Mouse (Mus musculus) hindbrain, embryonic 11.5 days (tissue): ENCODE data around the gene Prrx2. TPM values are rescaled to one million over a fixed set of nuclear protein-coding genes. Genes with fewer than 3 reads are reported as not detected.
A peak's percentile ranks its signal among the peaks of the same experiment; 100 is the strongest.

Source experiments
- ATAC-seq: fragments of 200-750 bp; cut with Nextera tagmentation; 2 replicates; pipeline ENCODE4 v1.8.0; 2017; ENCODE audit warnings: mild to moderate bottlenecking, moderate TSS enrichment, moderate library complexity; ENCODE audit not compliant: low FRiP score
- DNase-seq: peaks from one replicate; pipeline ENCODE4 v3.0.0-alpha.2; 2015; ENCODE audit warnings: low spot score
- H3K27ac ChIP-seq: fragments of 300-500 bp; sonication (generic); 2 replicates; pipeline ENCODE4 v1.5.1; 2014; ENCODE audit warnings: mild to moderate bottlenecking, low read depth, low read length
- H3K27me3 ChIP-seq: fragments of 300-500 bp; sonication (generic); 2 replicates; pipeline ENCODE4 v1.6.1; 2014; ENCODE audit warnings: mild to moderate bottlenecking, low read length, moderate library complexity, mixed read lengths; ENCODE audit not compliant: control insufficient read depth, insufficient read depth
- H3K36me3 ChIP-seq: fragments of 300-500 bp; sonication (generic); 2 replicates; pipeline ENCODE4 v1.6.1; 2014; ENCODE audit warnings: mild to moderate bottlenecking, low read length, moderate library complexity, mixed read lengths; ENCODE audit not compliant: control insufficient read depth, insufficient read depth
- H3K4me1 ChIP-seq: fragments of 300-500 bp; sonication (generic); replicated peaks from 2 replicates; pipeline ENCODE4 v1.6.1; 2014; ENCODE audit warnings: low read length, mixed read lengths; ENCODE audit not compliant: control insufficient read depth, insufficient read depth
- H3K4me2 ChIP-seq: fragments of 300-500 bp; sonication (generic); replicated peaks from 2 replicates; pipeline ENCODE4 v1.6.1; 2014; ENCODE audit warnings: mild to moderate bottlenecking, low read depth, low read length
- H3K4me3 ChIP-seq: fragments of 300-500 bp; sonication (generic); 2 replicates; pipeline ENCODE4 v1.5.1; 2014; ENCODE audit warnings: low read depth, low read length
- H3K9ac ChIP-seq: fragments of 300-500 bp; sonication (generic); 2 replicates; pipeline ENCODE4 v1.6.1; 2014; ENCODE audit warnings: low read depth, low read length
- H3K9me3 ChIP-seq: fragments of 300-500 bp; sonication (generic); 2 replicates; pipeline ENCODE4 v1.6.1; 2016; ENCODE audit warnings: low read length; ENCODE audit not compliant: control insufficient read depth
- WGBS: fragments of 180-500 bp; shearing (Covaris S2); extraction: QIAGEN DNeasy Blood & Tissue Kit; methylation state at CpG from one replicate; pipeline ENCODE4 v1.1.7; 2014; 5-methylcytosine and 5-hydroxymethylcytosine counted together
- polyA plus RNA-seq: library from polyadenylated mRNA; unstranded; fragments of >200 nt; fragmentation: Nextera tagmentation; extraction: Ambion mirVana; gene quantifications from 2 replicates; pipeline ENCODE4 v1.2.1, GENCODE M21; 2014

The Prrx2 gene
- polyA plus RNA-seq, 1 experiment from 2014 or later = 39.7 TPM

- Histone ChIP-seq H3K4me2 (no peak overlapping the region), H3K4me1 (0 out of 2 replicates have a peak, but pooled peaks cover 2% of the 10 kb centered on the region), H3K36me3 (no peaks in the 10 kb centered on the region), H3K27ac (no peak overlapping the region), H3K9ac (no peak overlapping the region), H3K9me3 (no peaks in the 10 kb centered on the region), H3K4me3 (no peak overlapping the region), H3K27me3 (no peaks in the 10 kb centered on the region)
- ATAC-seq = no peak
- WGBS = 57% methylated on average over 9 of the region's 9 CpGs
- DNase-seq = peak; percentile 44
Observed at GRCm38 (mm10) chr2:30885453-30886163, 50.8 kb downstream of the Prrx2 start.

GRCm38 (mm10) chr2:30891002-30891401 is 56.2 kb downstream of the Prrx2 start:
- Histone ChIP-seq H3K4me2 (no peak overlapping the region), H3K4me1 (no peaks in the 10 kb centered on the region), H3K9me3 (no peaks in the 10 kb centered on the region), H3K27me3 (no peaks in the 10 kb centered on the region), H3K9ac (no peak overlapping the region), H3K27ac (no peak overlapping the region), H3K36me3 (no peaks in the 10 kb centered on the region), H3K4me3 (no peak overlapping the region)
- peak; percentile 79 for DNase-seq
- no peak for ATAC-seq
- 8% methylated on average over 3 of the region's 3 CpGs for WGBS

- Histone ChIP-seq H3K4me2 (no peak overlapping the region), H3K9me3 (no peaks in the 10 kb centered on the region), H3K4me3 (no peak overlapping the region), H3K27ac (no peak overlapping the region), H3K9ac (no peak overlapping the region), H3K36me3 (no peaks in the 10 kb centered on the region), H3K27me3 (no peaks in the 10 kb centered on the region), H3K4me1 (no peaks in the 10 kb centered on the region; the same call in 1 of the 2 replicates)
- 25% methylated on average over 6 of the region's 6 CpGs for WGBS
- ATAC-seq (no peak), DNase-seq (no peak)
Observed at GRCm38 (mm10) chr2:30893399-30893798, 58.6 kb downstream of the Prrx2 start.

- Histone ChIP-seq H3K4me3 (no peak overlapping the region), H3K9me3 (no peaks in the 10 kb centered on the region), H3K4me2 (no peak overlapping the region), H3K36me3 (no peaks in the 10 kb centered on the region), H3K27me3 (no peaks in the 10 kb centered on the region), H3K9ac (no peak overlapping the region), H3K27ac (no peak overlapping the region), H3K4me1 (no peaks in the 10 kb centered on the region; the same call in 1 of the 2 replicates)
- DNase-seq (no peak), ATAC-seq (no peak)
- WGBS = 92% methylated on average over 7 of the region's 7 CpGs
Observed at GRCm38 (mm10) chr2:30893946-30894345, 59.2 kb downstream of the Prrx2 start.

- no peak for DNase-seq
- no peaks in the 10 kb centered on the region for H3K9me3 ChIP-seq
- peaks cover 2% of the 10 kb centered on the region for H3K4me1 ChIP-seq
- no peak overlapping the region for H3K4me2 ChIP-seq
- H3K27me3 ChIP-seq = no peaks in the 10 kb centered on the region
- no peak overlapping the region for H3K27ac ChIP-seq
- WGBS = 46% methylated on average over 6 of the region's 6 CpGs
- H3K4me3 ChIP-seq = no peak overlapping the region
- no peak overlapping the region for H3K9ac ChIP-seq
- no peaks in the 10 kb centered on the region for H3K36me3 ChIP-seq
- no peak for ATAC-seq
Observed at GRCm38 (mm10) chr2:30897291-30897690, 62.5 kb downstream of the Prrx2 start.

- Histone ChIP-seq H3K36me3 (no peaks in the 10 kb centered on the region), H3K4me3 (no peak overlapping the region), H3K4me1 (peaks cover 6% of the 10 kb centered on the region), H3K9me3 (no peaks in the 10 kb centered on the region), H3K27ac (no peak overlapping the region), H3K4me2 (no peak overlapping the region), H3K9ac (no peak overlapping the region), H3K27me3 (0 out of 2 replicates have a peak, but pooled peaks cover 3% of the 10 kb centered on the region)
- DNase-seq (no peak), ATAC-seq (no peak)
- WGBS = 89% methylated on average over 14 of the region's 14 CpGs
Observed at GRCm38 (mm10) chr2:30899397-30900069, 64.8 kb downstream of the Prrx2 start.

- DNase-seq (no peak), ATAC-seq (no peak)
- Histone ChIP-seq H3K4me3 (no peak overlapping the region), H3K4me2 (peak overlapping the region; percentile 63; the same call in 1 of the 2 replicates), H3K9ac (no peak overlapping the region), H3K36me3 (no peaks in the 10 kb centered on the region), H3K9me3 (no peaks in the 10 kb centered on the region), H3K27me3 (0 out of 2 replicates have a peak, but pooled peaks cover 3% of the 10 kb centered on the region), H3K27ac (no peak overlapping the region), H3K4me1 (peaks cover 6% of the 10 kb centered on the region)
- WGBS = 54% methylated on average over 6 of the region's 6 CpGs
Observed at GRCm38 (mm10) chr2:30901646-30902160, 66.9 kb downstream of the Prrx2 start.

- H3K4me3 ChIP-seq = peak overlapping the region; percentile 29
- DNase-seq (no peak), ATAC-seq (no peak)
- H3K27ac ChIP-seq = no peak overlapping the region
- no peaks in the 10 kb centered on the region for H3K36me3 ChIP-seq
- 0 out of 2 replicates have a peak, but pooled peaks cover 3% of the 10 kb centered on the region for H3K27me3 ChIP-seq
- peak overlapping the region; percentile 63 for H3K4me2 ChIP-seq
- peak overlapping the region; percentile 47; the same call in 1 of the 2 replicates for H3K9ac ChIP-seq
- H3K9me3 ChIP-seq = no peaks in the 10 kb centered on the region
- peaks cover 6% of the 10 kb centered on the region for H3K4me1 ChIP-seq
- WGBS = 29% methylated on average over 8 of the region's 8 CpGs
Observed at GRCm38 (mm10) chr2:30902256-30902655, 67.5 kb downstream of the Prrx2 start.
